Mouse (Mus musculus) kidney, adult 11 months (tissue): ENCODE results near the gene Tgfb1i1.

Experiments used
- DNase-seq: peaks from one replicate; pipeline ENCODE4 v3.0.0; 2022

Tgfb1i1 gene

DNA sequence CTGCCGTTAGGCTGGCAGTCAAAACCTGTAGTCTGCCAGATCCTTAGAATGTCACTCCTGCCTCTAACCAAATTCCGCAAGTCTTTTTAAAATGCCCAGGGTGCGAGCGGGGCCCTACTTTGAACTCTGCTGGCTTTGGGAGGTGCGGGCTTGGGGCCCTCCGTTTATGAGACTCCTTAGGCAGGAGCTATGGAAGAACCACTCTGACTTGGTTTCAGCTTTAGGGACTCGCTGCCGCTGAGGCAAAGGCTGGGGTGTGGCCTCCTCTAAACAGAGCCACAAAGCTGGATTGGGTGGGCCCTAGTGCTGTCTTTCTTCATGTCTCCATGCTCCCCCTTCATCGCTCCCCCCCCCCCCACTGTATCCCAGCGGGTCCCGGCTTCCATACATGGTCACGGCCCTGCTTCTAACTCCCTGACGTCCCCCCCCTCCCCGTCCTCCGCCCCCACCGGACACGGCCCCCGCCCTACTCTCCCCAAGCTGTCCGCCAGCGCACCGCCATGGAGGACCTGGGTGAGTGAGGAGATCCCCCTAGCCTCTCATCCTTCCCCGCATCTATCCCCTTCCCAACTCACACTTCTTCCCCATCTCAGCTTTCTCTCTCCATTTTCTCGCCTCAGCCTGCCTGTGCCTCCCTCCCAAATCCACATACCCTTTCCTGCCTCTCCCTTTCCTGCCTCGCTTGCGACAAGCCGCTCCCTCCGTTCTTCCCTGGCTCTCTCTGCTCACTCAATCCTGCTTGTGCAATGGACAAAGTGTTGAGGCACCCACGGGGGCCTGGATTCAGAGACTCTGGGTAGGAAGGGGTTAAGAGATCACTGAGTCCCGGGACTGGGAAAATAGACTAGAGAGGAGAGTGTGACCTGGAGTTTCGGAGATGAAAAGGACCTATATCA, at the start of gene Tgfb1i1:
Gene Tgfb1i1, plus strand, starts transcription at position 317 of the 896 bp plus-strand sequence.
- DNase-seq, result no peak

DNA sequence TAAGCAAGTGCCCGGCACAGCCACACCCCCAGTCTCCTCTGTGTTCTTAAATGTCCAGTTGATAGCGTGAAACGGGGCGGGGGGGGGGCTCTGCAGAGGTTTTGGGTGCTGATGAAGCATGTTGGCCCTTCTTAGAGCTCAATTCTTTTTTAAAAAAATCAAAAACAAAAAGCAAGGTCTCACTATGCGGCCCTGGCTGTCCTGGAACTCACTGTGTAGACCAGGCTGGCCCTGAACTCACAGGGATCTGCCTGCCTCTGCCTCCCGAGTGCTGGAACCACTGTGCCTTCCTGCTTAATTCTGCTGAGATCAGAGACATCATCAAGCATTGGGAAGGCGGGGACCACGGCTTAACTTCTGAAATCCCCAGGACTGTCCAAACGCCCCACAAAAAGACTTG, 45.0 kb upstream of the Tgfb1i1 start:
- DNase-seq, result no peak

DNA sequence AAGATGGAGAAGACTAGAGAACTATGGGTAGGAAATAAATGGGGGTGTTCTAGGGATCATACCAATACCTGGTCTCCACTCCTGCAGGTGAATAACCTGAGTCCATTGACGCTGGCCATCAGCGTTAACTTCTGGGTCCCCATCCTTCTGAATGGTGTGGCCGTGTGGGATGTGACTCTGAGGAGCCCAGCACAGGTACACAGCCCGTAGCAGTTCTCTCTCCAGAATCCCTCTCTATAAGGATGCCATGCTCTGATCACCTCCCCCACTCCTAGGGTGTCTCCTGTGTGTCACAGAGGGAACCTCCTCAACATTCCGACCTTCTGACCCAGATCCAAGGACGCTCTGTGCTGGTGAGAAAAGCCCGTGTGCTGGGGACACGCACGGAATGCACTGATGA, 43.5 kb upstream of the Tgfb1i1 start:
- DNase-seq, result no peak

DNA sequence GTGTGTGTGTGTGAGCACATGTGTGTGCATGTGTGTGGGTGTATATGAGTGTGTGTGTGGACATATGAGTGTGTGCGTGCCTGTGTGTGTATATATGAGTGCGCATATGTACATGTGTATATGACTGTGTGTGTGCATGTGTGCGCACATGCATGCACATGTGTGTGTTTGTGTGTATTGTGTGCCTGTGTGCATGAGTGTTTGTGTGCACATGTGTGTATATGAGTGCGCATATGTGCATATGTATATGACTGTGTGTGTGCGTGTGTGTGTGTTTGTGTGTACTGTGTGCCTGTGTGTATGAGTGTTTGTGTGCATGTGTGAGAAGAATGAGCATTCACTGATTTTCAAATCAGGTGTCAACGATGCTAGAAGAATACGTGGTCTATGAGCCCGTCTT, 42.4 kb upstream of the Tgfb1i1 start:
- DNase-seq, result no peak

DNA sequence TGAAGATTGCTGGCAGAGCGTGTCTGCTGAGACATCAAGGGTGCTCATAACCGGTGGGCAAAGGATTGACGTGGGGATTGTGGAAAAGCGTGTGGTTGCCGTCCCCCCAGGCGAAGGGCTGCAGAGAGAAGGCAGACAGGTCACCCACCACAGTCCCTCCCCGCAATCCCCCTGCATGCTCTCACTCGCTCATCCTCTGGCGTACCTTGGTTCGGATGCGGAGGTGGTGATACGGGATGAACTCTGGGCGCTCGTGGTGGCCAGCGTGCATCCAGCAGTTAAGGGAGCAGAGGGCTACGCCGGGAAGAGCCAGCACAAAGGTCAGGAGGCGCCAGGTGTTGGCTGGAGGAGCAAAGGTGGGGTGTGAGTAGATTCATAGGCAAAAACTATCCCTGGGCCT, 40.9 kb upstream of the Tgfb1i1 start:
- no peak for DNase-seq

DNA sequence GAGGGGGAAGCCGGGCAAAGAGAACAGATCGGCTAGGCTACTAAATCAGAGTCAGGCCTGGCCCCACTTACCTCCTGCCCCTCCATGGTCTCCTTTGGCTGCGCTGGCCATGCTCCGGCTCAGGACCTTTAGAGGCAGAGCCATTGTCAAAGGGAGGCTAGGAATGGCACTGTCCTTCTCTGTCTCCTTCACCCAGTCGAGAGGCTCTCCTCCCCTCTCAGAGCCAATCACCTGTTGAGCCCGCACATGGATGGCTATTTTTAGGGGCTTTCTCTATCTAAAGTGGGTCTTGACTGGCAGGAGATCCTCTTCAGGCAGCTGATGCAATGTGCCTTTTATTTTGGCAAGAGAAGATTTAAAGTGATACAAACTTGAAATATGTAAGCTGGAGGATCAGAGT, 40.5 kb upstream of the Tgfb1i1 start, which contains the start of gene Cox6a2:
Gene Cox6a2, minus strand, starts transcription at position 236 of the 400 bp plus-strand sequence.
- no peak for DNase-seq

DNA sequence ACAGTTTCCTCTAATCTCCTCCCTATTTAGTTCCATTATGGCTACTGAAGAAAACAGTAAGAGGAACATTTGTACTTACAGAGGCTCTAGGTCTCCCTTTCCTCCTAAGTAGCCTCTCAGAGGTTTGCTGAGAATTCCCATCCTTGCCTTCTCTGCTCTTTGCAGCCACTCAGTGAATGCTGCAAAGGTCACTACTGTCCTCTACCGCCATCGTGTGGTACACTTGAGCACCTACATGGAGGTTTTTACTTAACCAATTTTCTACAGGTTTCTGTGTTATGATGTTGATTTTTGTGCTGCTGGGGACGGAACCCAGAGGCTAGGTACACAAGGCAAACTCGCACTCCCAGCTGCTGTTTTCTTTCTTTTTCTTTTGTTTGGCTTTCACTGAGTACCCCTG, 38.4 kb upstream of the Tgfb1i1 start:
- DNase-seq, result no peak

DNA sequence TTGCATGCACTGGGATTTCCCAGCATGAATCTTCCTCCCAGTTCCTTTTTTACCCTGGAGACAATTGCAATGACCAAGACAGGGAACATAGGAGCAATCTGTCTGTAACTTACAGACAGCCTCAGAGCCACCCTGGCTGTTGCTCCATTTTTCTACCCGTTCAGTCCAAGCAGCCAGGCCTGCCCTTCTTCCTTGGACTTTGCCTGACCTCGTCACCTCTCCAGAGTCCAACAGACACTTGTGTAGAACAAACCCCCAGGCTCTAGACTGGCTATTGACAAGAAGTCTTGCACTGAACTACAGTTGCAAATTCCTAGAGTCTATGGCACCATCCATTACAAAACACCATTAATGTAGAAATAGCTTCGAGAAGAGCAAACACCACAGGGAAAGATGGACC, 36.8 kb upstream of the Tgfb1i1 start:
- peak; percentile 67 for DNase-seq

DNA sequence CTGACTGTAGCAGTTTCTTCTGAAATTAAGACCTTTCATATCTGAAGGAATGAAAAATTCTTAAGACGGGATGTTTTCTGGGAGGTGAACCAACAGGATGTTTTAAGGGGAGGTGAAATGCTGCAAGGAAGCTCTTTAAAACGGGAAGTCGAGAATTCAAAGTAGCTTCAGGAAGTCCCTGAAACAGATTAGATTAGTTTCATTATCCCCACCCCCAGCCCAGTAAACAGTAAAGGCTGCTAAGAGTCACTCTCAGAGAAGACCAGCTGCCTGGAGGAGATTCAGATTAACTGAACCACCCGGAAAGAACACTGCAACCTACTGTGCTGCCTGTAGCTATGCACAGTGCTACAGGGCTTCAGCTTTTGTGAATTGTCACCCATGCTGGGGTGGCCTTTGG, 26.7 kb upstream of the Tgfb1i1 start:
- no peak for DNase-seq

DNA sequence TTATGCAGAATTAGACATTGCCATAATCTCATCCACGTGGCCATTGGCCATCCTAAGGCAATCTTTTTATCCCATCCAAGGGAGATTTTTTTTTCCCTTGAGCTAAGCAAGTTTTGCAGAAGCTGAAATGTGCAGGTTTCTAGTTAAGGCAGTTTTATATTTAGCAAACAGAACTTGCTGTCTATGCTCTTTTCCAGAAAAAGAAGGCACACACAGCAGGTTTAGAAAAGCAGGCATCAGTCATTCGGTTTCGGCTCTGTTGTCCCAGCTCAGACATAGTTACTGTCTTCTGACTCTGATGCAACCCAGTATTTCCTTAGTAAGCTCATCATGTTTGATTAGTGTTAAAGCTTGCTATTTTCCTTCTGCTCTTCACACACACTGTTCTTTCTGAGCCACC, 25.7 kb upstream of the Tgfb1i1 start:
- peak; percentile 33 for DNase-seq

DNA sequence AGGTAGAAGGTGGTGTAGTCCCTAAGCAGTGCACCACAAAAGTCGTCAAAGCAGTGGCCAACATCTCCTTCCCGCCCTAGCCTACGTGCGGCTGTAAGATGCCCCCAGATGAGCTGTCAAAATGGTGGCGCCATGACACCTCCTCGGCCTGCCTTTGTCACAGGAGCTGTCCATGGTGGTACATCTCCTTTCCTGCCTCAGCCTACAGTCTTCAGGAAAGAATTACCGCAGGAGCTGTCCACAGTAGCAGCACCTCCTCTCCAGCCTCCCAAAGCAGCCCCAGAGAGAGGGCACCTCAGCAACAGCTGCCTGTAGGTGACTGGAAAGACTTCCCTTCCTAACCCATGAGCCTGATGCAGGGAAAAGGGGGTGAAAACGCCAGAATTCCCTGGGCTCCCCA, 14.9 kb upstream of the Tgfb1i1 start:
- no peak for DNase-seq

DNA sequence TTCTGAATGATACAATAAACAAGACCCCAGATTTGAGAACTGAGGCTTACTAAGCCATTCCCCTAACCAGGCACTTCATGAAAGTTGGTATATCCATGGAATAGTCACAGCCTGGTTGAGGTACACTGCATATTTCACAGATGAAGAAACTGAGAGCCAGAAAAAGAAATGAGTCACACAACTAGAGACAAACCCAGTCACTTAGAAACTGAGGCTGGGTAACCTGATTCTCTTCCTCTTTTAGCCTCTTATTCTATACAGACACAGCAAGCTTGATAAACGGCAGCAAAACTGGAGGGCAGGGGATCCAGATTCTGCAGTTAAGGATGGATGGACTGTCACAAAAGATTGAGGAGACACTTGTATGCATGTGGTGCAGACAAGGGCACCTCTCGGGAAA, 11.8 kb upstream of the Tgfb1i1 start:
- no peak for DNase-seq

DNA sequence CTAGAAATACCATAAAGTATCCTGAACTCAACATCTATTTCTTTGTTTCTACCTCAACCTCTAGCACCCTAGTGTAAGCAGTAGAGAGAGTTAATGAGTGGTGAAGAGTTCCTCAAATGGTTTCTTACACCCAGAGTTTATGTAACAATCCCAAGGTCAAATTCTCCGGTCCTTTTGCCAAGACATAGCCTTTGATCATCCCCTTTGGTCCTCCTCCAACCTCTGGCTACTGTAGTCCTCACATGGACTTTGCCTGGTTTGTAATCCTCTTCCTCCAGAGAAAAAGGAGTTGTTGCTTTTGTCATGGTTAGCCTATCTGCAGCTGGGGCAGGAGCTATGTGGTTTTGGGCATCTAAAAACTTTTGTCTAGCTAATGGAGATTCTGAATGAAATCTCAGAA, 11.1 kb upstream of the Tgfb1i1 start:
- peak; percentile 84 for DNase-seq

DNA sequence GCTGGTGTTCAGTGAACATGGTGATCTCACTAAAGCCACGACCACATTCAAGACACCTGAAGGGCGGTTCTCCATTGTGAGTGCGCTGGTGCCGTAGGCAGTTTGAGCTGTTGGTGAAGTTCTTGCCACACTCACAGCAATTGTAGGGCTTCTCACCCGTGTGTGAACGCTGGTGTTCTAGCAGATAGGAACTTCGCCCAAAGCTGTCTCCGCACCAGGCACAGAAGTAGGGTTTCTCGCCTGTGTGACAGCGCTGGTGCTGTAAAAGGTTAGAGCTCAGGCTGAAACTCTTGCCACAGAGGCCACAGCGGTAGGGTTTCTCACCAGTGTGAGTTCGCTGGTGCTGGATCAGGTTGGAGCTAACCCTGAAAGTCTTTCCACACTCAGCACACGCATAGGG, 10.2 kb upstream of the Tgfb1i1 start:
- DNase-seq, result peak; percentile 31

DNA sequence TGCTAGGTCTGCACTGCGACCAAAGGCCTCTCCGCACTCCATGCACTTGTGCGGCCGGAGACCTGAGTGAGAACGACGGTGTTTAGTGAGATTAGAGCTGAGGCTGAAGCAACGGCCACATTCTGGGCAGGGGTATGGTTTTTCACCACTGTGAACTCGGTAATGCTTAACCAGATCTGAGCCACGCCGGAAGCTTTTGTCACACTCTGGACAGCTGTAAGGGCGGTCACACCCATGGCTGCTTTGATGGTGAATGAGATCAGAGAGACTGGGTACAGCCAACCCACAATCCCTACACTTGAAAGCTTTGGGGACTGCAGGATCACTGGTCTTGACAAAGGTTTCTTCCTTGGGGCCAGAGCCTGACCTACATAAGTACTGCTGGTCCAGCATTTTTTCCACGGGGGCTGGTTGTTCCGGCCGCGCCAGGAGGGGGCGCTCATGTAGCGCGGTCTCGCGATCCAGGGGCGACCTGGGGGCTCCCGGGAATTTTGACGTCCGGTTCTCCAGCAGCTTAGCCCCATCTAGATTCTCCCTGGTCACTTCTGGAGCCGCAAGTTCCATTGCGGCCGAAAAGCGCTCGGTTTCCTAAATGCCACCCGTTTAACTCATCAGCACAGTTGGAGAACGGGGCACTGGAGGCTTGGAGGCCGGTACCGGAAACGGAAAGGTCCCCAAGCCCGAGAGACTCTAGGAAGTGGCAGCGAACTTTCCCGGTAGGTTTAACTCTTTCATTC, 9.6 kb upstream of the Tgfb1i1 start, which contains the start of gene Armc5:
Gene Armc5, plus strand, starts transcription at position 487 of the 737 bp plus-strand sequence.
- peak; percentile 85 for DNase-seq

DNA sequence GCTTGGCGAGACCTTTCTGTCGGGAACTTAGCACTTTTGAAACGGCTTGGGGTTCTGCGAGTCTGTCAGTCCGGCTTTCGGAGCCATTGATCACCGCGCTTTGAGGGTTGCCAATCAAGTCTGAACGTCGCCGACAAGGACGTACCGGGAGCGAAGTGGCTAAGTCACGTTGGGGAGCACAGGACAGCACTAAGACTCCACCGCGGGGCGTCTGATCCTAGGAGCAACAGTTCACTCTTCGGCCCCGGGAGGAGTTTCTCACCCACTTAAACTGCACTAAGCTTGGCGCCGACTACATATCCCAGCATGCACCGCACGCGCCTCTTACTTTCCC, 9.1 kb upstream of the Tgfb1i1 start:
- DNase-seq, result no peak

DNA sequence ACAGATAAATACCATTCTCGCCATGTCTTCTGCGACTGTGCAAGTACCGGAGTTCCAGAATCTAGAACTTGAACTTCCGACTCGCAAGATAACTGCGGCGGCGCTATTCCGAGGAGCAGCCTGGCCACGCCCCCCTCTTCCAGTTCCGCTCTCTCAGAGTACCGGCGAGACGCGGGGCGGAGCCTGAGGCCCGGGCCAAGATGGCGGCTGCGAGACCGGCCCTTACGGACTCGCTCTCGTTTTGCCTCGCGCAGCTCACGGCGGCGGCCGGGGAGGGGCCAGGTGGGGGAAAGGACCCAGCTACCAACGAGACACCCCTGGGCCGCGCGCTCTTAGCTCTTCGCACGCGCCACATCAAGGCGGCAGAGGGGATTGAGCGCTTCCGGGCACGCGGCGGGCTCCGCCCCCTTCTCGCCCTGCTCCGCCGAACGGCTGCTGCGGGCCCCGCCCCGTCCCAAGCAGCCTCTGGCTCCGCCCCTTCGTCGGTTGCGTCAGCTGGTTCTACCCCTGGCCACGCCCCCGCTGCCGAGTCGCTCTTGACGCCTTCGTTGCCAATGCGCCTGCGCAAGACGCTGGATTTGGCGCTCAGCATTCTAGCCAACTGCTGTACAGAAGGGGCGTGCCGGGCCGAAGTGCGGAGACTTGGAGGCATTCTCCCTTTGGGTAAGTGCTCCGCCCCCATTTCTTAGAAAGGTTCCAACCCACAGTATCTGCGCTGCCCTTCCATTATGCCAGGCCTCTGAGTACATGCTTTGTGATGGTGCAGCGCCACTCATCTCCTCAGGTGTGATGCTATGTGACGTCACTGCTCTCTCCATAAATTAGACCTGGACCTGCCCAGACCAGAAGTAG, 8.5 kb upstream of the Tgfb1i1 start, which contains the start of gene 9130023H24Rik:
Gene 9130023H24Rik, minus strand, starts transcription at position 105 of the 852 bp plus-strand sequence.
- peak; percentile 99 for DNase-seq

DNA sequence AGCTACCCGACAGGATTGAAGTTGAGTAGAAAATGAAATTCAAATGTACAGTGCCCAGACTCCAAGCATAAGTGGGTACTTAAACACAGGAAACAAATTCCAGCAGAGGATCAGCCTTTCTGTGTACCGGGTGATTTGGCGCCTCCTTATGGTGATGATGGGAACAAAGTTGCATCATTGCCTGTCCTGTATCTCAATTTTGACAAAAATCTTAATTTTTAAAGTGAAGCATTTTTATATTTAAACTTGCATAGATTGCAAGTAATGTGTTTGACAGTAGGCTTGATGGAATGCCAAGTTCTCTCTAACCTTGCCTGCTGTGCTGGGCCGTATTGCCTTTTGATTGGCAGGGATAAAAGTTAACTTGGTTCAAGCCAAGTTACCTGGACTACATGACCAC, 7.6 kb upstream of the Tgfb1i1 start:
- peak; percentile 27 for DNase-seq

DNA sequence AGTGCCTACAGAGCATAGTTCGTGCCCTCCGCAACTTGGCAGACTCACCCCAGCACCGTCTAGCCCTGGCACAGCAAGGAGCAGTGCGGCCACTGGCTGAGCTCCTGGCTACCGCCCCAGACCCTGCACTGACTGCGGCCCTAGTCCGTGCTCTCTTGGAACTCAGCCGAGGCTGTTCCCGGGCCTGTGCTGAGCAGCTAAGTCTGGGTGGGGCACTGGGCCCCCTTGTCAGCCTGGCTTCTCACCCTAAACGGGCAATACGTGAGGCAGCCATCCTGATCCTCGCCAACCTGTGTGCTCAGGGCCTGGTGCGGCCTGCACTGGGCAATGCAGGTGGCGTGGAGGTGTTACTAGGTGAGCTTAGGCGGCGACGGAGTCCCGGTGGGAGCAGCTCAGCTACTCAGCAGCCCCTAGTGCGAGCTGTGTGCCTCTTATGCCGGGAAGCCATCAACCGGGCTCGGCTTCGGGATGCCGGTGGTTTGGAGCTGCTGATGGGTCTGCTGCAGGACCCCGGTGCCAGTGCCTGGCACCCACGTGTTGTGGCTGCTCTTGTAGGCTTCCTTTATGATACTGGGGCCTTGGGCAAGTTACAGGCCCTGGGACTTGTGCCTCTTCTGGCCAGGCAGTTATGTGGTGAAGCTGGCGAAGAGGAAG, 6.4 kb upstream of the Tgfb1i1 start:
- DNase-seq, result peak; percentile 54

DNA sequence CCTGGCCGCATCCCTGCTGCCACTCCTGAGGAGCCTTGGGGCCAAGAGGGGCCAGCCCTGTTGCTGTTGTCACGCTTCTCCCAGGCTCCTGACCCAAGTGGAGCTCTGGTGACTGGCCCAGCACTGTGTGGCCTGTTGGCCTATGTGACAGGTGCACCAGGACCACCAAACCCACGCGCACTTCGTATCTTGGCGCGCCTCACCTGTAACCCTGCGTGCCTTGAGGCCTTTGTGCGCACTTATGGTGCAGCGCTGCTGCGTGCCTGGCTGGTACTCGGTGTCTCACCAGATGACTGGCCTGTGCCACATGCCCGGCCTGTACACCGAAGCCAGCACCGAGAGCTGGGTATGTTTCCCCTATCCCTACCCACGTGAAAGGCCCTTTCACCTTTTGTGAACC, 4.3 kb upstream of the Tgfb1i1 start:
- DNase-seq, result no peak

DNA sequence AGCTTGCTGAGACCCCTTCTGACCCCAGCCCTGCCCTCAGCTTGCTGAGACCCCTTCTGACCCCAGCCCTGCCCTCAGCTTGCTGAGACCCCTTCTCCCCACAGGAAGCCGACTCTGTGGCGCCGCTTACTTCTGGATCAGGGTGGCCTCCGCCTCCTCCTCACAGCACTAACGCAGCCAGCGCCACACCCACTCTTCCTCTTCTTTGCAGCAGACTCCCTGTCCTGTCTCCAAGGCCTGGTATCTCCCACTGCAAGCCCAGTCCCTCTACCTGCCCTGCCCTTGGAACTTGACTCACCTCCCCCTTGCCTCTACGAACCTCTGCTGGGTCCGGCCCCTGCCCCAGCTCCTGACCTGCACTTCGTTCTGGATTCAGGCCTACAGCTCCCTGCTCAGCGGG, 2.7 kb upstream of the Tgfb1i1 start:
- DNase-seq, result no peak

DNA sequence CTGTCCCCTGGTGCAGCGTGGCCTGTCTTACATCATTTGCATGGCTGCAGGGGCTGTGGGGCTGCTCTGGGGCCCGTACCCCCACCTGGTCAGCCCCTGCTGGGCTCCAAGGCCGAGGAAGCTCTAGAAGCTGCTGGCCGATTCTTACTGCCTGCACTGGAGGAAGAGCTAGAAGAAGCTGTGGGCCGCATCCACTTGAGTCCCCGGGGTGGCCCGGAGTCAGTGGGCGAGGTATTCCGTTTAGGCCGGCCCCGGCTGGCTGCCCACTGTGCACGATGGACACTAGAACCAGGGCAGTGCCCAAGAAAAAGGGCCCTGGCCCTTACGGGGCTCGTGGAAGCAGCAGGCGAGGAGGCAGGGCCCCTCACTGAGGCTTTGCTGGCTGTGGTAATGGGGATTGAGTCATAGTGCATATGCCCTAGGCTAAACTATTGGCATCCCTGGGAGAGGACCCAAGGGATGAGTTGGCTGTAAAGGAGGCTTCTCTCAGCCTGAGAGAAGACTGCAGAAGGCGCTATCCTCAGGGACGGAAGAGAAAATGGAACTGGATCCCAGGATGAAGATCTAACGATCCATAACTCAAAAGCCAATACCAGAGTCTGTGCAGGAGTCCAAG, 2.1 kb upstream of the Tgfb1i1 start:
- no peak for DNase-seq
